Mouse (Mus musculus) urinary bladder, postnatal 10 days (tissue): ENCODE results near the gene Ptprm.
"Not testable (repeated sequence)": the region's sequence is repeated elsewhere in the genome, so short reads cannot be mapped to it uniquely, and the experiment has no call there.

Source experiments
- DNase-seq: peaks from one replicate; pipeline ENCODE4 v3.0.0; 2022; ENCODE audit warnings: low spot score

The Ptprm gene

DNA sequence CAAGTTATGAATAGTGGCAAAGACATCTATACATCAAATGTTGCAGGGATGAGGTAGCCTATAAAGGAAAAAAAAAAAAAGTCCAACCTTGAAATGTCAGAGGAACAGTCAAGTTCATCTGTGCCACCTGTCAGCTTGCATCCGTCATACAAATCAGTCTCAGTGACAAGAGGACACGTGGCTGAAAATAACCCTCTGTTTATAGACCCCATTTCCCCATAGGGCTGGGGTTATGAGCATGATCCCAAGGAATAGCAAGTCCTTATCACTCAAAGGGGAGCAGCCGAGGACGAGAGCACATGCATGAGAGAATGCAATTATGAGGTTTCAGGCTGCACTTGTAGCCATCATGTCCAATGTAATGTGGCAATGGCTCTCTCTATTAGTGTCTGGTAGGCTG lies 482.9 kb downstream of the Ptprm start:
- no peak for DNase-seq

DNA sequence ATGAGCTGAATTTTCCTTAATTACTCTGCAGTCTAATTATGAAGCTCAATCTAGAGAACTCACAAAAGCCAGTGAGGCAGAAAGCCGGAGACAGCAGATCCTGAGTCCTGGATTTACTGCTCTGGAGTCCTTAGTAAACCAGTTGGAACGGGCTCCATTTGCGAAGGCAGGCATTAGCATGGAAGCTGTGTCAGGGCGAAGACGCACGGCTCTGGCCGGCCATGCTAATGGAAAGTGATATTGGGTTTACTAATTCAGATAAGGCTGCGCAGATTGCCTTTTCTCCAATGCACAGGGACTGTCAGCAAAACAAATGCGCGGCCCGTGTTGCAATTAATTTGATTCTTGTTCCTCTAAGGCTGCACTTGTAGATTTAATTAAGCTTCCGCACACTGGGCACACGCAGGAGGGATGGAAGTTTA lies 484.7 kb downstream of the Ptprm start:
- DNase-seq: no peak

DNA sequence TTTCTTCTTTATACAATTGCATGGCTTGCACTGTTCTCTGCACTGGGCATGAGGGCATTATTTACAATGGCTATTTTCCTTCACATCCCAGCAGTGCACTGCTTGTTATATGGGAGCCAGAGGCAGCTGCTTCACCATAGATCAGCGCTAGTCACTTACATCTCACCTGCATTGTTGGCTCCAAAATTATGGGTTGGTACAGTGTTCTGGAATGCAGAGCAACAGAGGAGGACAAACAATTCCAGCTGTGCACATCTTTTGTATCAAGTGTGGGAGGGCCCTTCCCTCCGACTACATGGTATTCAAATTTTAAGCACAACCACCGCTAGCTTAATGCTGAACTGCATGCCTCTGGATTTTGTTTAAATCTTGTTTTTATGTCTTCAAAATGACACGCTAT lies 489.8 kb downstream of the Ptprm start:
- DNase-seq: no peak

DNA sequence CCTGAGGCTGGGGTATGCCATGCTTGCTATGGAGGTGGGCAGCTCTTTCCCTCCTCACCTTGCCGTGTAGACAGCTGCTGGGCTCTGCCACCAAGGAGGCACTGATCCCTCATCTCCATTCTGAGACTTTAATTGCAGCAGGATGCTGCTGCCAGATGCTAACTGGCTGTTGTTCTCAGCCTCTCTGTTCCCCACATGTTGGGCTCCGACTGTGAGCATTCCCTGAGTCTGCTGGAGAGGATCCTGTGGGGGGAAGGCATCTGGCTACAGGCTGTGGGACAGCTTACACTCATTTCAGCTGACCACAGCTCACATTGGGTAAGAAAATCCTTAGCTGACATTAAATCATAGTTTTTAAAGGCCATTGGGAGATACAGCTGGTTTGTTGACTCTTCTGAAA lies 492.7 kb downstream of the Ptprm start:
- DNase-seq: no peak

DNA sequence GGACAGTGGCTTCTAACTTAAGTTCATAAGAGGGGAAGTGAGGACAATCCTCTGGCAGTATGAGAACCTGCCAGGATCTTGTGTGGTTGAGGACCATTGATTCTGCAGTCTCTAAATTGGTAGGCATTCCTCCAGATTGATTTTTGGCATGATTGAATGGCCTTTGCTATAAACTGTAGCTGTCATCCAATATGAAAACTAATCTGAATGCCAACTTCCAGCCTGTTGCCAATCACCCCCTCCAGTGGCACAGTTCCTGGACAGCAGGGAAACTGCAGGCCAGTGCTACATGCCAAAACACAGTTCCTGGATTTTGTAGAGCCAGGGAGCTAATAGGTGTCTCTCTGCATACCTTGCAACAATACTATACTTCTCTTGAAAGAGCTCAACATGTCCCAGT lies 495.5 kb downstream of the Ptprm start:
- no peak for DNase-seq

DNA sequence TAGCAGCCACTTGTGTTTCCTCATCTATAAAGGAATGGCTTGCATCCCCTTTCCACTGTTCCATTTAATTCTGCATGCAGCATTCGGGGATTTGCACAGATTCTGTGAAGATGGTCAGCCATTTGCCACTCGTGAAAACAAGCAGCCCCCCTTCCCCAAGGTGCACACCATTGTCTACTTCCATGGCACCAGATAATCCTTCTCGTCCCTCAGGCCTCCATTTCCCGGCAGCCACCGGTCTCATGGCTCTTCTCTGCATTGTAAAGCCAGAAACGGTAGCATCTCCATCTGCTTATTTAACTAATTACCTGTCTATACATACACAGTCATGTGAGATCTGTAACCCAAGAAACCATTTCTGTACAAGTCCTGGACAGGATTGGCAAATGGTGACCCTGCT lies 501.8 kb downstream of the Ptprm start:
- DNase-seq: no peak

DNA sequence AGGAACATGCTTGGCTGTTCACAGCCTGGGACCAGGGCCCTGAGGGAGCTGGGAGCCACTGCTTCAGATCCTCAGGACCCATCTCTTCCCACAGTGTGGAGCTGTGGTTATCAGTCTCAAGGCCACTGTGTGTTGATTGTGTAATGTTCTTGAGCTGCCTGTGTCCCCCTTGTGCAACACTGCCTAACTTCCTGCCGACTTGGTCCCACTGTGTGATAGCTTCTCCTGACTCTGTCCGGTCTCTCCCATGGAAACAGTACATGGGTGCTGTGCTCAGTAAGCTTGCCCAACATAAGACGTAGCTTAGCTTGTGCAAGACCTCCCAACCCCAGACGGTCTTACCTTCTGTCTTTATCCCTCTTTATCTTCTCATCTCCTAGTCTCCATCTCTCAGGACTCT lies 507.2 kb downstream of the Ptprm start:
- not testable (repeated sequence) for DNase-seq

DNA sequence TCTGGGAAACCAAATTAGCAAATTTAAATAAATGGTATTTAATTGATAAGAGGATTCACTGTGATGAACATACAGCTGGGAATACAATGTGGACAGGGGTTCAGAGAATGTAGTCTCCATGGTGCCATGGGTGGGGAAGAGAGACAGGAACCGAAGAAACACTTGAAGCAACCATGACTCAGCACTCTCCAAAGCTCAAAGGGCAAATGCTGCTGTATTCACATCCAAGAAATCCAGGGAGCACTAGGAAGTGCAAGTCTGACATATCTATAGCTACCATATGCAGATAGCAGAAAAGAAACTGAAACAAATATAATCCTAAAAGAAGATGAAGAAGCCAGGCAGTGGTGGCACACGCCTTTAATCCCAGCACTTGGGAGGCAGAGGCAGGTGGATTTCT lies 531.9 kb downstream of the Ptprm start:
- no peak for DNase-seq

DNA sequence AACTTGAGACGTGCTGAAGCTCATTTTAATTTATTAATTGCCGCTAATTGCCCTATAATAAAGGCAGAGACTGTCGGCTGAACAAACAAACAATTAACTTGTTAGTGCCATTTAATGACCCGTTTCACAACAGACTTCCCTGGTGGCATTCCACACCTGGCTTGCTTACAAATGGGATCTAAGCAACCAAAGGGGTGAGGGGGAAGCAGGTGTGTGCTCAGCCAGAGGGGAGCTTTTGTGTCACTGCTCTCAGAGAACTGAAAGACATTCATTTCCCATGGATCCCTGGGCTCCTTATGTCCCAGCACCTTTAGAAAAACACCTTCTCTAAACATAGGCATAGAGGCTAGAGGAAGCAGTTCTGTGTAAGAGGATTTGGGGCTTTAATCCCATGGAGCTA lies 536.9 kb downstream of the Ptprm start:
- no peak for DNase-seq

DNA sequence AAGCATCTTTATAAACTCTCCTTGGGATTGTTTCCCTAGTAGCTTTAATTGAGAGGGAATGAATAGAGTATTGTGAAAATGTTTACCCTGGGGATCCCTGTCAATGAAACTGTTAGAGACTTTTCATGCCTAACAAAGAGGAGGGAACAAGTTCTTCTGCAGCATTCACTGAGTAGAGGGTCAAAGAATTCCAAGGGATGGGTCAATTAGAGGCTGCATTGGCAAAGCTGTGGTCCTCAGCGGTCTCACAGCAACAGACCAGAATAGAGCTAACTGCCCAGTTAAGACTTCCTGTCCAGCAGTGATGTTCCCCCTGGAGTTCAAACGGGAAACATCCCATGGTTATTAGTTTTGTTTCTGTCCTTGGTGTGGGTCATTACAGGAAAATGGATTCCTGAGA lies 538.3 kb downstream of the Ptprm start:
- no peak for DNase-seq

DNA sequence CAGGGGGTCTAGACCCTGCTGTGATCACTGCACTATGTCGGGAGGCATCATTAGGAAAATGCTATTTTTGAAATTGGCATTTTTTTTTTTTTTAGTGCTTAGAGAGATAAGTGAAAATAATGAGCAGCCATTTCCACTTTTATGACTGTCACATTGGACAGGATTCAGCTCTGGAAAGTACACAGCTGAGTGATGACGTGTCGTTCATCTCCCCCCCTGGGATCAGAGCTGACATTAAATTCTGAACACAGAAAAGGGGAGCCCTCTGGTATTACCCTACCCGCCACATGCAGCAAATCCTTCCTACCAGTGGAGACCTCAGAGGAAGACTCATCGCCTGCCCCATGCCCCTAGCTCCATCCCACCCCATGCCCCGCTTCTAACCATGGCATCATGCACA lies 540.5 kb downstream of the Ptprm start:
- DNase-seq: no peak

DNA sequence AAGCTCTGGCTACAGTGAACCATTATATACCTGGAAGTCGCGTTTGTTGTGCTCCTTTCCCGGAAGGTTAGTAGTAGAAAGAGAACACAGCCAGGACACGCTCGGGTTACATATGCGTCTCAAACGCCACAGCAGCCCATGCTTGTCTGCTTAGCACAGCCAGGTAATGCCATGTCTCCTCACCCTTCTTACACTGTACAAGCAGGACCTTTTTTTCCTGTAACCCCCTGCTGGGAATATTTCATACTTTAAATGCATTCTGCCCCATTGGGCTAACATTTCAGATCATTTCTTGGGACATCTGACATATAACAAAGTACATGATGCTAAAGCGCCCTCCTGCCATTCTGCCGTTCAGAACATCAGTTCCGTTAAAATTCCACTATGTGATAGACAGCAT lies 540.9 kb downstream of the Ptprm start:
- DNase-seq: no peak

DNA sequence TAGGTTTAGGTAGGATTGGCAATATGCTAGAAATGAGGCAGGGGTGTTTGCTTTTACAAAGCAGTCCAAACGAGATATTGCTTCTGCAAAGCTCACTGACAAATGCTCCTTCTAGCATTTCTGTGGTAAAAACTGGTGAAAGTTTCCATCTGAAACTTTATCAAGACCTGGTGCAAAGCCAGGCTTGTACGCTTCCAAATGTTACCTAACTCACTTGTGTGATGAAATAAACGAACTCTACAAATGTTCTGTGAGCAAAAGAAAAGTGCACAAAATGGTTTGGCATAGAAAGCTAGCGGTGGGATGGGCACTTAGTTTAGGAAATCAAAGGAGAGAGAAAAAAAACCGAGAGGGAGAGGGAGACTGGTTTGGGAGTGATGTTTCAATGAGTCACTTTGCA lies 544.5 kb downstream of the Ptprm start:
- DNase-seq: no peak

DNA sequence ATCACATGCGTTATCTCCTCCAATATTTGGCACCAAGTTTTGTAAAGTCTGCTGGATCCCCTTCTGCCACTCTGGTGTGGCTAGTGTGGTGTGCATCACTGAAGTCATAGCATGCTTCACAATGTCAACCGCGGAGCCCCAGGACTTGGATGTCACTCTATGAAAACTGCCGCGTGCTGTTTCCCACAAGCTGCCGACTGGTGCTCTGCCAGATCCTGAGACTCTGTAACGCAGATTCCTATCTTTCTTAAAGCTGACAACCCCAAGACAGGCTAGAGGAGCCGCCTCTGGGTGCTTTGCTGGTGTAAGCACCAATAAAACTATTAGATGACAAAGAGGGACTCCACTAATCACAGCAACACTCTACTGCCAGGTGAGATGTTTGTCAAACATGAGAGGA lies 546.1 kb downstream of the Ptprm start:
- no peak for DNase-seq

DNA sequence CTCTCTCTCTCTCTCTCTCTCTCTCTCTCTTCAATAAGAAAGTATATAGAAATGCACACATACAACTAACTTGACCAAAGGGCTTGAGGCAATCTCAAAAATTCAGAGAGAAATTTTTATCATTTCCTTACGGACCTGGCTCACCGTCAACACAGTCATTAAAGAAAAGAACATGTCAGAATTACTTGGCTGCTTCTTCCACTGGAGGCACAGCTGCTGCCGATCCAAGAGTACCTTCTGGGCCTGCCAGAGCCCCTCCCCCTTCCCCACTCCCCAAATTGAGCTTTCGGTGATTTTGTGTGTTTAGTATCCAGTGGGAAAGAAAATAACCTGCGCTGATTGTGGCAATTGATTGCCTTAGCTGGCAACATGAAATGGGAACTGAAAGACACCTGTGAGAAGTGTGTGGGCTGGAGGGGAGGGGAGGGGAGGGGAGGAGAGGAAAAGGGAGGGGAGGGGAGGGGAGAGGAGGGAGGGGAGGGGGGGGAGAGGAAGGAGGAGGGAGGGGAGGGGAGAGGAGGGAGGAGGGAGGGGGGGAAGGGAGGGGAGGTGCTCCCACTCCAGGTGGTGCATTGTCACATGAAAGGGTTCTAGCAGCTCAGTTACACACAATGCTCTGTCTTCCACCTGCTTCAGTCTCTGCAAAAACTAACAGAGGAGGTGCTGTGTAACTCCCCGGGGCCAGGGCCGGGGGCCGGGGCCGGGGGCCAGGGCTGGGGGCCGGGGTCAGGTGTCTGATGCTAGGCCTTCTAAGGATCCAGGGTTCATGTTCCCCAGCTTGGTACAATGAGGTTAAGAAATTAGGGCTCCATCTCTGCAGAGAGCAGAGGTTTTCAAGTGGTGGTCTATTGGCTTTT lies 552.2 kb downstream of the Ptprm start:
- no peak for DNase-seq

DNA sequence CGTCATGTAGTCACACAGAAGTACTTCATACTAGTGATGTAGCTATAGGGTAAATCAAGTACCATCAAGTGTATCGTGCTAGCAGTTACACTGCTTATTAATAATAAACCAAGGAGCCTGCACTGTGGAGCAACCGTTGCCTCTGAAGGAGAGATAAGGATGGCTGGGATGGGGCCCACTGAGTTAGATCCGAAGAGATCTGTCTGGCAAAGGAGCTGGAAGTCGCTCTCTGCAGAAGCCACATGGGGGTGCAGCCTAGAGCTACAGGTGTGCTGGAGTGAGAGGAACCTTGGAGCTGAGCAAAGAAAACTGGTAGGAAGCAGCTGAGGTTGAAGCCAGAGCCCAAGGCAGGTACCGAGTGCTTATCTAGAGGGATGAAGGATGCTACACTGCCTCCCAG lies 554.0 kb downstream of the Ptprm start:
- no peak for DNase-seq

DNA sequence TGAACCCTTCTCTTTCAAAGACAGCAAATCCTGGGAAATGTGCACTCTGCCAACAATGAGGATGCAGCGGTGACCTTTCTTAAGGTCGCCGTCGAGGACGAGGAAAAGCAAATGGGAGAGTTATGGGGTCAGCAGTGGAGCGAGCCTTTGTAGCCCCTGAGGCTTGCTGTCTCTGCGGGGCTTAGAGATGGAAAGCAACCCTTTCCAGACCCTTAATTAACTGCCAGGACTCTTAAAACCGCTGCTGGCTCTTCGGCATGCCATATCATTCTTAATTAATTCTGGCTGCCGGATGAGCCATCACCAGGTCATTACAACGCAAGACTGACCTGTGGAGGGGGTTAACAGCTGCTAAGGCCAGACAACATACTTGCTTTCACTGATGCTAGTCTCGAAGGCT lies 568.1 kb downstream of the Ptprm start:
- no peak for DNase-seq

DNA sequence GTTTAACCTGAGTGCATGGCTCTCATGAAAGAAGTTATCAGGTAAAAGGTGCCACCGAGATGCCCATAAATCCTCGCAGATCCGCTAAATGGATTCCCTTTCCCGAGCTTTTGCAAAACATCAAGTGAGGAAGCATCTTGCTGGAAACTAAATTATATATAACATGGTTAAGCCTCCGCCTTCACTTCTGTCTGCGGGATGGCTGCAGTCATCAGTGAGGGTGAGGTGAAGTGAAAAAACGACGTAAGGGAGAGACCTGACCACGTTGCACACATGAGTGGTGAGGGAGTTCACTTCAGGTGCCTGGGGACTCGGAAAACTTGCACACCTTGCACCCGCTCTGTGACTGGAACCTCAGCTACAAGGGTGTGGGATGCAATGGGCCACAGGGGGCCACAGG lies 568.7 kb downstream of the Ptprm start:
- no peak for DNase-seq

DNA sequence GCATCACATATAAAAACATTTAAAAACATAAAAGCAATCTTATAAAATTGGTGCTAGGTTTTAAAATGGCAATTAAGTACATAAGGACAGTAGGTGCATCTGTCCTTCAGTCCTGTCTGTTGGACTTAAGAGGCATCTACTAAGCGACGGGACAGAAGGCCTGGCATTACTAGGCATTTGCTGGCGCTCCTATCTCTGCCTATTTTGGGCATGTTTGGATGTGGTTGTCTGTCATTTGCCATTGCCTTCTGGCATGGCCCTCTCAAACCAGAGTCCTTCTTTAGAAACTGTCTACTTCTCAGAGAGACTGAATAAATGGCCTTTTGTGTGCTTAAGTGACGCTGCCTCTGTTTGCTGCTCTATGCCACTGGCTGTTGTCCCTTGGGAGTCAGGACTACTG lies 570.7 kb downstream of the Ptprm start:
- DNase-seq: no peak

DNA sequence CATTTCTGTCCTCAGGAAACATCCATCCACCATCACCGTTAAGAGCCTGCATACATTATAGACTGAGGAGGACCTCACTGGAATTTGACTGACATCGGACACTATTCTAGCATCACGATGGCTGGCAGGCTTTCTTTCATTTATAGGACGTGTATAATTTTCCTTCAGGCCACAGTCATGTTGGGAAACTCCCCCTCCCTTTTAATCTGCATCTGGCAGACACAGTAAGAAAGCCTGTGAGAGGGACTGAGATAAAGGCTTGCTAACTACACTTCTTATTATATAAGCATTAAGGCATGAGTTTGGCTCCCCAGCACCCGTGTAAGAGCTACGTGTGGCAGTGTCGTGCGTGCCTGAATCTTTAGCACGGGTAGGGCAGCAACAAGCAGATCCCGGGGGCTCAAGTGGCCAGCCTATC lies 571.2 kb downstream of the Ptprm start:
- DNase-seq: no peak

DNA sequence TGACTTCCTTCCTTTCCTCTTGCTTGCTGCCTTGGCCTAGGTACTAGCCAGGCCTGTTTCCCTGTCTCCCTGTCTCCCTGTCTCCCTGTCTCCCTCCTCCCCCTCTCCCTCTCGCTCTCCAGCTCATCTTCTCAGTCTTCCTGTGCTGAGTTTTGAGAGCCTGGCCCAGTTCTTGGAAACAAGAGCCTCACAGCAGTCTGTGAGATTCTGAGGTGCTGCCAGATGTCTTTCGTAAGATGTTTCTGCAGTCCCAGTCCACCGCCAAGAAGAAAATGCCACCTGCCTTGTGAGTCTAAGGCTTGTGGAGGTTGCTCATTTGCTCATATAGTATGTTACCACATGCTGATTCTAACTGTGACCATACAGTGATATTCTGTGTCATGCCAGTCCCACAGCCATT lies 572.3 kb downstream of the Ptprm start:
- no peak for DNase-seq

DNA sequence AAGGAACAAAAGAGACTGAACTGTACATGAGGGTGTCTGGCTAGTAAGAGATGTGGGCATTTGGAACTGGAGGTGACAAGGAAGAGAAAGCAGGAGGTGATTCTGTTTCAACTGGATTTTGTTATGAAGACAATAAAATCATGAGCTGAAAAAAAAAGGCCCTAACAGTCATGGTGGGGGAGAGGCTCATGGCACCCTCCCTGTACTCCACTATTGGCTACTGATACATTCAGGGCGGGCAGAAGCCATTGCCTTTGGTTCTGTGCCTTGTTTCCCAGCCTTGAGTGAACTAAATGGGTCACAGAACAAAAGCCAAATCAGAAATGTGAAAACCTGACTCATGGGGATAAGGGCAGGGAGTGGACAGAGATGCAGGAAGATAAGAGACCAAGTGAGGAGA lies 575.2 kb downstream of the Ptprm start:
- no peak for DNase-seq

DNA sequence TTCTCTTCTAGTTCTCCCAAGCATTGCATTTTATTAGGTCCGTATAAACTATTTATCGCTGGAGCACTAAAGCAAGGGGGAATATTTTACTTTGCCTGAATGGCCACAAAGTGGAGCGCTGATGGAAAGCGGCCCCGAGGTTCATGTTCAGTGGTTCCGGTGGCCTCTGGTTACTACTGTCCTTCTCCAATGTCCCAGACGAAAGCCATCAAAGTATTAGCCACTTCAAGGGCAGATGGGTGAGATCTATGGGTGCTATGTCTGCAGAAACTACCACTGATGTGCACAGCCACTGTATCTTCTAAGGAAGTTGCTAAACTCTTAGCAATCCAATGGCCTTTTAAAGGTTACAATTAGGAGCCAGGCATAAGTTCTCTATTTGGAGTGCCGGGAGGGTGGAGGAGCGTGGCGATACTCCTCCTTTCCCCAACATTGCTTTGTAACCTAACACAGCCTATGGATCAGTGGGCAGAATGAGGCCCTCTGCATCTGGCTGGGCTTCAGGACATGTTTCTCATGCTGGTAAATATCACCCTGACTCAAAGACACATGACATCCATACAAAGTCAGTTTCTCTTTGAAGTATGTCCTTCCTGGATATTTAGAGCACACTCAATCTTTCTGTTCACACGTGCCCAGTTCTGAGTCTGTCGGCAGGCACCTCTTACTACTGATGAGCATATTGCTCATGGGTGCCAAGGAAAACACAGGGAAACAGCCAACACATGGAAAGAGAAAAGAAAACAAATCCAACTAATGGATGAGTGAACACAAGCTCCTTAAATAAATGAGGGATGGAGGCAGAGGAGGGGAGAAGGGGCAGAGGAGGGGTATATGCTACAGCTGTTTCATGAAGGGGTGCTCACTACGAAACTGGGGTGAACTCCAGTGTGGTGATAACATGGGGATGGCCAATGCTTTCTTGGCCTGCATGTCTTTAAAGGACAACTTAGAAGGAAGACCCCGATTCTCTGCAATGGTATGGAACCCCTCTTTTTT lies 584.6 kb downstream of the Ptprm start:
- no peak for DNase-seq
